Mouse (Mus musculus): Measurements from ENCODE around the gene Vmn1r62. TPM values are rescaled to one million over a fixed set of nuclear protein-coding genes. Genes with fewer than 3 reads are reported as not detected.
"Not testable (repeated sequence)": the region's sequence is repeated elsewhere in the genome, so short reads cannot be mapped to it uniquely, and the experiment has no call there.

Gene Vmn1r62
- not detected in 2 replicates for total RNA-seq (2012; rRNA removed)
- polyA plus RNA-seq (2012; ENCODE audit: insufficient read depth in 1 of 2, insufficient read length in 2 of 2, low read depth in 1 of 2, low replicate concordance in 2 of 2, missing spikeins in 1 of 2), result not detected

- not testable (repeated sequence) for H3K4me3 ChIP-seq (ENCODE audit: control insufficient read depth in 1 of 2, insufficient read depth in 1 of 2, low read depth in 2 of 2, low read length in 2 of 2); H3K27ac ChIP-seq (ENCODE audit: control insufficient read depth, low read depth, low read length); DNase-seq (ENCODE audit: low read depth, low spot score); H3K79me2 ChIP-seq (ENCODE audit: control insufficient read depth, insufficient read depth, low read length, poor library complexity); H3K27me3 ChIP-seq (ENCODE audit: control insufficient read depth in 1 of 2, insufficient read depth in 2 of 2, low read length in 2 of 2); H3K4me1 ChIP-seq (ENCODE audit: control insufficient read depth in 1 of 2, insufficient read depth in 2 of 2, low read length in 2 of 2); H3K9me3 ChIP-seq (replicated peaks; ENCODE audit: insufficient read depth, low read length); H3K9ac ChIP-seq (ENCODE audit: control insufficient read depth, low read depth, low read length, poor library complexity, severe bottlenecking); H3K36me3 ChIP-seq (ENCODE audit: control insufficient read depth in 1 of 2, insufficient read depth in 2 of 2, low read length in 2 of 2)
These were observed at the start of gene Vmn1r62 for GRCm38 (mm10) chr7:5673331-5673730. Gene Vmn1r62 (plus strand): TSS chr7:5673631.

Other genes starting within 250 kb of the Vmn1r62 start
- gene Vmn1r59, start 216.9 kb upstream of the Vmn1r62 start, total RNA-seq (2012; rRNA removed), result not detected in 2 replicates
- not detected for gene Vmn1r59, start 216.9 kb upstream of the Vmn1r62 start, polyA plus RNA-seq (2012; ENCODE audit: insufficient read depth in 1 of 2, insufficient read length in 2 of 2, low read depth in 1 of 2, low replicate concordance in 2 of 2, missing spikeins in 1 of 2)
- not detected in 2 replicates for gene Vmn2r28, start 179.7 kb upstream of the Vmn1r62 start, total RNA-seq (2012; rRNA removed)
- not detected for gene Vmn2r28, start 179.7 kb upstream of the Vmn1r62 start, polyA plus RNA-seq (2012; ENCODE audit: insufficient read depth in 1 of 2, insufficient read length in 2 of 2, low read depth in 1 of 2, low replicate concordance in 2 of 2, missing spikeins in 1 of 2)
- not detected in 2 replicates for gene Vmn1r60, start 126.3 kb upstream of the Vmn1r62 start, total RNA-seq (2012; rRNA removed)
- gene Vmn1r60, start 126.3 kb upstream of the Vmn1r62 start, polyA plus RNA-seq (2012; ENCODE audit: insufficient read depth in 1 of 2, insufficient read length in 2 of 2, low read depth in 1 of 2, low replicate concordance in 2 of 2, missing spikeins in 1 of 2), result not detected
- not detected in 2 replicates for gene Vmn1r61, start 60.3 kb upstream of the Vmn1r62 start, total RNA-seq (2012; rRNA removed)
- not detected for gene Vmn1r61, start 60.3 kb upstream of the Vmn1r62 start, polyA plus RNA-seq (2012; ENCODE audit: insufficient read depth in 1 of 2, insufficient read length in 2 of 2, low read depth in 1 of 2, low replicate concordance in 2 of 2, missing spikeins in 1 of 2)
- gene Vmn1r63, start 131.8 kb downstream of the Vmn1r62 start, total RNA-seq (2012; rRNA removed), result not detected in 2 replicates
- not detected for gene Vmn1r63, start 131.8 kb downstream of the Vmn1r62 start, polyA plus RNA-seq (2012; ENCODE audit: insufficient read depth in 1 of 2, insufficient read length in 2 of 2, low read depth in 1 of 2, low replicate concordance in 2 of 2, missing spikeins in 1 of 2)
- not detected in 2 replicates for gene Vmn1r64, start 210.9 kb downstream of the Vmn1r62 start, total RNA-seq (2012; rRNA removed)
- gene Vmn1r64, start 210.9 kb downstream of the Vmn1r62 start, polyA plus RNA-seq (2012; ENCODE audit: insufficient read depth in 1 of 2, insufficient read length in 2 of 2, low read depth in 1 of 2, low replicate concordance in 2 of 2, missing spikeins in 1 of 2), result not detected